Mouse (Mus musculus) neural tube, embryonic 13.5 days (tissue): ENCODE results near the gene Hdgfl1. TPM values are rescaled to one million over a fixed set of nuclear protein-coding genes. Genes with fewer than 3 reads are reported as not detected.

ENCODE experiments used
- ATAC-seq: fragments of 200-750 bp; cut with Nextera tagmentation; 2 replicates; pipeline ENCODE4 v1.8.0; 2017; ENCODE audit warnings: low read depth, mild to moderate bottlenecking, moderate TSS enrichment, moderate library complexity
- H3K27ac ChIP-seq: fragments of 300-500 bp; sonication (generic); replicated peaks from 2 replicates; pipeline ENCODE4 v1.5.1; 2015; ENCODE audit warnings: moderate library complexity, mild to moderate bottlenecking, inconsistent platforms
- H3K27me3 ChIP-seq: fragments of 300-500 bp; sonication (generic); 2 replicates; pipeline ENCODE4 v1.6.1; 2015; ENCODE audit warnings: mild to moderate bottlenecking, inconsistent platforms
- H3K36me3 ChIP-seq: fragments of 300-500 bp; sonication (generic); 2 replicates; pipeline ENCODE4 v1.6.1; 2015; ENCODE audit warnings: mild to moderate bottlenecking, inconsistent platforms
- H3K4me1 ChIP-seq: fragments of 300-500 bp; sonication (generic); replicated peaks from 2 replicates; pipeline ENCODE4 v1.6.1; 2015; ENCODE audit warnings: inconsistent platforms
- H3K4me2 ChIP-seq: fragments of 300-500 bp; sonication (generic); 2 replicates; pipeline ENCODE4 v1.6.1; 2015; ENCODE audit warnings: inconsistent platforms, mild to moderate bottlenecking, moderate library complexity
- H3K4me3 ChIP-seq: fragments of 300-500 bp; sonication (generic); 2 replicates; pipeline ENCODE4 v1.5.1; 2015; ENCODE audit warnings: mild to moderate bottlenecking, inconsistent platforms
- H3K9ac ChIP-seq: fragments of 300-500 bp; sonication (generic); 2 replicates; pipeline ENCODE4 v1.6.1; 2015; ENCODE audit warnings: moderate library complexity, mild to moderate bottlenecking, inconsistent platforms
- H3K9me3 ChIP-seq: fragments of 300-500 bp; sonication (generic); 2 replicates; pipeline ENCODE4 v1.6.1; 2016; ENCODE audit warnings: inconsistent platforms
- WGBS: fragments of 180-500 bp; shearing (Covaris S2); methylation state at CpG from one replicate; pipeline ENCODE4 v1.1.7; 2015; 5-methylcytosine and 5-hydroxymethylcytosine counted together
- polyA plus RNA-seq: library from polyadenylated mRNA; unstranded; fragments of >200 nt; fragmentation: Nextera tagmentation; extraction: Ambion mirVana; gene quantifications from 2 replicates; pipeline ENCODE4 v1.2.1, GENCODE M21; 2015

Hdgfl1 gene
- polyA plus RNA-seq, 1 experiment from 2014 or later: not detected

DNA sequence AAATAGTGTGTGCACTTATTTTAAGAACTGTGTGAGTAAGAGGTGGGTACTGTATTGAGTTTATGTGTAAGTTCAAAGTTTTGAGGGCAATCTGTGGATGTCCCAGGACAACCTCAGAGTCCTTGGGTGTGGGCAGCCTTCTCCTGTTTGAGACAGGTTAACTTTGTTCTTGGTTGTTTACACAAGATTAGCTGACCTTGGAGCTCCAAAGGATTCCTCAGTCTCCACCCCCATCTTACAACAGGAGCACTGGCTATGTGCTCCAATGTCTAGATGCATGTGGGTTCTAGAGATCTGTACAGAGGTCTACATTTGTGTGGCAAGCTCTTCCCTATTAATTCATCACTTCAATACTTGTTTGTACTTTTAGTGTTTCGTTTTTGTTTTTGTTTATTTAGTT is 49.0 kb downstream of the Hdgfl1 start:
- no peak for ATAC-seq
- Histone ChIP-seq H3K27ac (no peak overlapping the region), H3K9ac (no peak overlapping the region), H3K36me3 (no peaks in the 10 kb centered on the region), H3K4me3 (no peak overlapping the region), H3K4me1 (no peaks in the 10 kb centered on the region), H3K9me3 (no peaks in the 10 kb centered on the region), H3K4me2 (no peak overlapping the region), H3K27me3 (no peaks in the 10 kb centered on the region)
- WGBS: 83% methylated on average over 1 of the region's 1 CpGs

DNA sequence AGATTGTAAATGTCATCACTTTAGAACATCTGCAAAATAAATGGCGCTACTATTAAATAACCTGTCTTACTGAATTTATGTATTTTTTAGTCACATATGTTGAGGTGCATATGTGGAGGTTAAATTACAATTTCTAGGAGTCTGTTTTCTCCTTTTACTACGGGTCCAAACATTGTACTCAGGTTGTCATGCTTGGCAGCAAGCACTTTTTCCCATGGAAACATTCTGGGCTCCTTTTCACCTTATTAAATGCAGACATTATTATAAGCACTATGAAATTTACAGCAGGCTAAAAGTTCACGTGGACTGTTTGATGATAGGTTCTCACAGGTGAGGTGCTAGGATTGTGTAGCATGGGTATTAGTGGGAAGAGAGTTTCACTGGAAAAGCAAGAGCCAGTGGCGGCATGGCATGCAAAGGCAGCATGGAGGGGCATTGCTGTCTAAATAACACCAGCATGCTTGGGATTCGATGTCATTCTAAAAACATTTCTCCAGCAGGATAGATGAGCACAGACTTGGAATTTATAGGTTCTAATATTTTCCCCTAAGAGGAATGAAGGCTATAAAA is 50.7 kb downstream of the Hdgfl1 start:
- H3K4me1 ChIP-seq: no peaks in the 10 kb centered on the region
- H3K4me3 ChIP-seq: no peak overlapping the region
- no peaks in the 10 kb centered on the region for H3K9me3 ChIP-seq
- H3K9ac ChIP-seq: no peak overlapping the region
- 78% methylated on average over 5 of the region's 5 CpGs for WGBS
- no peak overlapping the region for H3K4me2 ChIP-seq
- H3K27ac ChIP-seq: no peak overlapping the region
- no peaks in the 10 kb centered on the region for H3K27me3 ChIP-seq
- ATAC-seq: no peak
- H3K36me3 ChIP-seq: no peaks in the 10 kb centered on the region
